Mouse (Mus musculus) liver, embryonic 12.5 days (tissue): ENCODE results near the gene Gm9913. TPM values are rescaled to one million over a fixed set of nuclear protein-coding genes. Genes with fewer than 3 reads are reported as not detected.

Source experiments
- ATAC-seq: fragments of 200-750 bp; cut with Nextera tagmentation; 2 replicates; pipeline ENCODE4 v1.8.0; 2017; ENCODE audit warnings: moderate number of reproducible peaks, mild to moderate bottlenecking, moderate library complexity
- H3K27ac ChIP-seq: fragments of 300-500 bp; sonication (generic); 2 replicates; pipeline ENCODE4 v1.5.1; 2016; ENCODE audit warnings: mild to moderate bottlenecking
- H3K27me3 ChIP-seq: fragments of 300-500 bp; sonication (generic); replicated peaks from 2 replicates; pipeline ENCODE4 v1.6.1; 2016; ENCODE audit warnings: mild to moderate bottlenecking, moderate library complexity
- H3K36me3 ChIP-seq: fragments of 300-500 bp; sonication (generic); 2 replicates; pipeline ENCODE4 v1.6.1; 2016; ENCODE audit warnings: mild to moderate bottlenecking, moderate library complexity
- H3K4me1 ChIP-seq: fragments of 300-500 bp; sonication (generic); 2 replicates; pipeline ENCODE4 v1.6.1; 2016
- H3K4me2 ChIP-seq: fragments of 300-500 bp; sonication (generic); 2 replicates; pipeline ENCODE4 v1.6.1; 2016; ENCODE audit warnings: mild to moderate bottlenecking, moderate library complexity
- H3K4me3 ChIP-seq: fragments of 300-500 bp; sonication (generic); 2 replicates; pipeline ENCODE4 v1.5.1; 2016; ENCODE audit warnings: mild to moderate bottlenecking, moderate library complexity
- H3K9ac ChIP-seq: fragments of 300-500 bp; sonication (generic); 2 replicates; pipeline ENCODE4 v1.6.1; 2016; ENCODE audit warnings: mild to moderate bottlenecking, moderate library complexity
- H3K9me3 ChIP-seq: fragments of 300-500 bp; sonication (generic); replicated peaks from 2 replicates; pipeline ENCODE4 v1.6.1; 2016; ENCODE audit warnings: mild to moderate bottlenecking, moderate library complexity
- WGBS: fragments of 180-500 bp; shearing (Covaris S2); methylation state at CpG from one replicate; pipeline ENCODE4 v1.1.7; 2016; ENCODE audit not compliant: insufficient replicate concordance; 5-methylcytosine and 5-hydroxymethylcytosine counted together
- polyA plus RNA-seq: library from polyadenylated mRNA; unstranded; fragments of >200 nt; fragmentation: Nextera tagmentation; extraction: Ambion mirVana; gene quantifications from 2 replicates; pipeline ENCODE4 v1.2.1, GENCODE M21; 2016

The Gm9913 gene
- polyA plus RNA-seq, 1 experiment from 2014 or later: 0.05 TPM

- no peak for ATAC-seq
- H3K36me3 ChIP-seq: no peaks in the 10 kb centered on the region
- no peaks in the 10 kb centered on the region for H3K9me3 ChIP-seq
- 56% methylated on average over 5 of the region's 5 CpGs for WGBS
- H3K27ac ChIP-seq: no peak overlapping the region
- H3K4me3 ChIP-seq: no peak overlapping the region
- H3K4me2 ChIP-seq: no peak overlapping the region
- H3K4me1 ChIP-seq: no peaks in the 10 kb centered on the region
- H3K9ac ChIP-seq: no peak overlapping the region
- no peaks in the 10 kb centered on the region for H3K27me3 ChIP-seq
Observed at GRCm38 (mm10) chr2:125526566-125526965, 21.7 kb downstream of the Gm9913 start.

GRCm38 (mm10) chr2:125530665-125531064 is 25.8 kb downstream of the Gm9913 start:
- H3K4me3 ChIP-seq: no peak overlapping the region
- H3K4me2 ChIP-seq: no peak overlapping the region
- 40% methylated on average over 6 of the region's 6 CpGs for WGBS
- H3K36me3 ChIP-seq: no peaks in the 10 kb centered on the region
- no peak overlapping the region for H3K27ac ChIP-seq
- ATAC-seq: no peak
- no peaks in the 10 kb centered on the region for H3K27me3 ChIP-seq
- H3K9me3 ChIP-seq: no peaks in the 10 kb centered on the region
- no peak overlapping the region for H3K9ac ChIP-seq
- no peaks in the 10 kb centered on the region for H3K4me1 ChIP-seq

- Histone ChIP-seq H3K4me2 (no peak overlapping the region), H3K4me3 (no peak overlapping the region), H3K27me3 (no peaks in the 10 kb centered on the region), H3K36me3 (no peaks in the 10 kb centered on the region), H3K27ac (no peak overlapping the region), H3K4me1 (no peaks in the 10 kb centered on the region), H3K9ac (no peak overlapping the region), H3K9me3 (no peaks in the 10 kb centered on the region)
- 70% methylated on average over 3 of the region's 3 CpGs for WGBS
- ATAC-seq: no peak
Observed at GRCm38 (mm10) chr2:125539640-125540039, 34.8 kb downstream of the Gm9913 start.

- no peaks in the 10 kb centered on the region for H3K36me3 ChIP-seq
- no peak for ATAC-seq
- no peak overlapping the region for H3K27ac ChIP-seq
- H3K4me2 ChIP-seq: no peak overlapping the region
- H3K4me1 ChIP-seq: no peaks in the 10 kb centered on the region
- no peaks in the 10 kb centered on the region for H3K27me3 ChIP-seq
- no peak overlapping the region for H3K9ac ChIP-seq
- H3K4me3 ChIP-seq: no peak overlapping the region
- H3K9me3 ChIP-seq: no peaks in the 10 kb centered on the region
- WGBS: 68% methylated on average over 7 of the region's 7 CpGs
Observed at GRCm38 (mm10) chr2:125540579-125540978, 35.7 kb downstream of the Gm9913 start.

- Histone ChIP-seq H3K36me3 (no peaks in the 10 kb centered on the region), H3K4me3 (no peak overlapping the region), H3K9me3 (no peaks in the 10 kb centered on the region), H3K9ac (no peak overlapping the region), H3K4me2 (no peak overlapping the region), H3K27me3 (no peaks in the 10 kb centered on the region), H3K4me1 (no peaks in the 10 kb centered on the region), H3K27ac (no peak overlapping the region)
- 61% methylated on average over 7 of the region's 7 CpGs for WGBS
- ATAC-seq: no peak
Observed at GRCm38 (mm10) chr2:125541451-125541850, 36.6 kb downstream of the Gm9913 start.

- Histone ChIP-seq H3K27ac (no peak overlapping the region), H3K9ac (no peak overlapping the region), H3K4me2 (no peak overlapping the region), H3K27me3 (no peaks in the 10 kb centered on the region), H3K9me3 (no peaks in the 10 kb centered on the region), H3K4me3 (no peak overlapping the region), H3K4me1 (no peaks in the 10 kb centered on the region), H3K36me3 (no peaks in the 10 kb centered on the region)
- ATAC-seq: no peak
- WGBS: 32% methylated on average over 1 of the region's 1 CpGs
Observed at GRCm38 (mm10) chr2:125543646-125544045, 38.8 kb downstream of the Gm9913 start.

GRCm38 (mm10) chr2:125544986-125545385 is 40.1 kb downstream of the Gm9913 start:
- no peaks in the 10 kb centered on the region for H3K9me3 ChIP-seq
- H3K36me3 ChIP-seq: no peaks in the 10 kb centered on the region
- H3K4me1 ChIP-seq: no peaks in the 10 kb centered on the region
- WGBS: 68% methylated on average over 3 of the region's 3 CpGs
- no peak overlapping the region for H3K27ac ChIP-seq
- no peaks in the 10 kb centered on the region for H3K27me3 ChIP-seq
- H3K4me3 ChIP-seq: no peak overlapping the region
- no peak overlapping the region for H3K9ac ChIP-seq
- no peak for ATAC-seq
- no peak overlapping the region for H3K4me2 ChIP-seq

GRCm38 (mm10) chr2:125548806-125549578 is 44.1 kb downstream of the Gm9913 start:
- Histone ChIP-seq H3K27me3 (no peaks in the 10 kb centered on the region), H3K4me1 (no peaks in the 10 kb centered on the region), H3K9ac (no peak overlapping the region), H3K4me3 (no peak overlapping the region), H3K4me2 (no peak overlapping the region), H3K9me3 (no peaks in the 10 kb centered on the region), H3K36me3 (no peaks in the 10 kb centered on the region), H3K27ac (no peak overlapping the region)
- 54% methylated on average over 1 of the region's 1 CpGs for WGBS
- ATAC-seq: no peak

GRCm38 (mm10) chr2:125555830-125556229 is 50.9 kb downstream of the Gm9913 start:
- H3K9me3 ChIP-seq: no peaks in the 10 kb centered on the region
- H3K4me2 ChIP-seq: no peak overlapping the region
- WGBS: 69% methylated on average over 6 of the region's 6 CpGs
- no peak overlapping the region for H3K4me3 ChIP-seq
- H3K27me3 ChIP-seq: no peaks in the 10 kb centered on the region
- no peak overlapping the region for H3K27ac ChIP-seq
- H3K4me1 ChIP-seq: no peaks in the 10 kb centered on the region
- H3K36me3 ChIP-seq: no peaks in the 10 kb centered on the region
- ATAC-seq: no peak
- H3K9ac ChIP-seq: no peak overlapping the region

Other genes with a start within 250 kb of the Gm9913 start
- gene Fbn1, start 2.9 kb downstream of the Gm9913 start, polyA plus RNA-seq: 2.4 and 2.9 TPM in 2 replicates
- 7.0 and 7.2 TPM in 2 replicates for gene Cep152, start 120.0 kb downstream of the Gm9913 start, polyA plus RNA-seq
- gene Eid1, start 168.0 kb downstream of the Gm9913 start, polyA plus RNA-seq: 59.9 and 61.6 TPM in 2 replicates
- 0.82 and 0.96 TPM in 2 replicates for gene Shc4, start 219.1 kb downstream of the Gm9913 start, polyA plus RNA-seq